Mouse (Mus musculus): ENCODE data around the gene Arnt2.

The Arnt2 gene

DNA sequence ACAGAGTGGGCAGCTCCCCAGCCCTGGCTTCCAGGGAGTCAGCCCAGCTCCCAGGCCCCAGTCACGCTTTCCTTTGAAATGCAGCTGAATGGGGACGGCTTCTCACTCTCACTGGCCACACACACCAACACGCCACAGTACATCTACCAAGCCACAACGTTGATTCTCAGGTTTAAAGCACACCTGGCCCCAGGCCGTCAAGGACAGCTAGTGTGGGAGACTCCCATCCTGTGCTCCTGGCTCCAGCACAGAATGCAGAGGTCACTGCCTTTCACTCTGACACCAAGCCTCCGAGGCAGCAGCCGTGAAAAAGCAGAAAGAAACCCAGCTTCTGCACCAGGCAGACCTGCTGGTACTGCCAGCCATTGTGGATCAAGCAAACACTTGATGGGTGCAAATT, 160.6 kb downstream of the Arnt2 start:
- no peak for DNase-seq (ENCODE audit: low read depth, low spot score)

DNA sequence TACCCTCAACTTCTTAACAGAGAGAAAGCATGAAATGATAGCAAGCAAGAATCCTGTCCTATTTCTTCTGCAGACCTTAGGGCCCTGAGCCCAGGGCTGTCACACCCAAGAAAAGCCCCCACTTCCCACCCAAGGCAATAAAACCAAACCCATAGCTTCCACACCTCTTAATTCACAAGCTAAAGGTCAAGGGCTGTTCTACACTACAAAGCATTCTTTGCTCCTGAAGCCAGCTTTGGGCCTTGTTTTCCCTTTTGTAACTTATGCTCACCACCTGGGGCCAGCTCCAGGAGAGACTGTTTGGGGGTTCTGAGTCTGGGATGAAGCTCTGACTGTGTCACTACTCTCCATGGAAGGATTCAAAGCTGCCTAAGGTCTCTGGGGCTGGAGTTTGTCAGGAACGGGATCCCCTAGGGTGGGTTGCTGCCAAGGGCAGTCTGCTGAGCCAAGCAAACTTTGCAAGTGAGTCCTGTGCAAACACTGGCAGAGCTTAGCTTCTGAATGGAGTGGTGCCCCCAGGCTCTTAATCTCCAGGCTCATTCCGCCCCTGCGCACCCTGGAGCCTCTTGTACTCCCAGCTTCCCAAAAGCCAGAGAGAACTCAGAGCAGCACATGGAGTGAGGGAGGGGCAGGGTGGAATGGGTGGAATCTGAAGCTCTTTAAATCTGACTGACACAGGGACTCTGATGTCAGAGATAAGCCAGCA, 161.9 kb downstream of the Arnt2 start:
- no peak for DNase-seq (ENCODE audit: low read depth, low spot score)

DNA sequence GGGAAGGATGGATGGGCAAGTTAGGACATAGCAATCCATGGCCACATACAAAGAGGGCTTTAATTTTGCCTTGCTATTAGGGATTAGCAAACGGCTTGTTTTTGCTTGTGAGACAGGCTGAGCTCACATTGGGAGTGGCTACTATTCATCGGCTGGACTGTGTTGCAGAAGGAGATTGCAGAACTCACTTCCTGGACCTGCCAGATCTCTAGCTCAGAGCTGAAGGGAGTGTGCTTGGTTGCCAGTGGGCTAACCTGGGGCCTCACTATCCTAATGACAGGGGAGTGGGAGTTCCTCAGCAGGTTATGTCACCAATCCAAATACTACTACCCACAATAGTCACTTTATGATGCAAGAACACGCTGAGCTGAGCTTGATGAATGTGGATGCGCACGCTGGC, 163.1 kb downstream of the Arnt2 start:
- no peak for DNase-seq (ENCODE audit: low read depth, low spot score)

DNA sequence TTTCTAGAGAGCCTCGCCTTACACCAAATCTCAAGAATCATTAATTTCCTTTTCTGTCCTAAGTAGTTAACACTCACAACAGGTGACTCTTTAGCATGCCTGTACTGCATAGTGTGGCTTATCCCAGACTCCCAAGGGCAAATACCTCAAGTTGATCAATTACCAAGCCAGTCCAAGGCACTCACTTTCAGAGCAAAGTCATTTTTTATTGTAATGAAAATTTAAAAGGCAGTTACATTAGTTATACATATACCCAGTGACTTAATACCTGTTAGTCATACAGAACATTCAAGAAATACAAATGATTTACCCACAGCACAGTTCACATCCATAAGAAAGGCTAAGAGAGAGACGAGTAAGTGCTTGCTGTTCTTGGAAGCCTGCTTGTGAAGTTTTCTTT, 163.9 kb downstream of the Arnt2 start:
- DNase-seq (ENCODE audit: low read depth, low spot score), result no peak

DNA sequence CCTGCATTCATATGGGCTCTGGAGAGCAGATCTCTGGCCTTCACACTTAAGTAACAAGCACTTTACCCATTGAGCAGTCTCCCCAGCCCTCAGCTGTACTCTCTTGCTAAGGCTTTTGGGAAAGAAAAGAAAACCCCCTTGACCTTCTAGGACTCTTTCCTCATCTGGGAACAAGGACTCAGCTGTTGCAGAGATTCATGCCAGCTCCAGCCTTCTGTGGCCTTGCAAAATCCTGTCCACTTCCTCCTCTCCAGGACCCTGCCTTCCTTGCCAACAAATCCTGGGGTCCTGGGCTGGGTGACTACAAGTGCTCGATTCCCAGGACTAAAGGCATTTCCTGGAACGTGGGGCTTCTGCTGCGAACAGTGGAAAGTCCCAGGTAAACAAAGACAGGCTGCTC, 169.6 kb downstream of the Arnt2 start:
- no peak for DNase-seq (ENCODE audit: low read depth, low spot score)

DNA sequence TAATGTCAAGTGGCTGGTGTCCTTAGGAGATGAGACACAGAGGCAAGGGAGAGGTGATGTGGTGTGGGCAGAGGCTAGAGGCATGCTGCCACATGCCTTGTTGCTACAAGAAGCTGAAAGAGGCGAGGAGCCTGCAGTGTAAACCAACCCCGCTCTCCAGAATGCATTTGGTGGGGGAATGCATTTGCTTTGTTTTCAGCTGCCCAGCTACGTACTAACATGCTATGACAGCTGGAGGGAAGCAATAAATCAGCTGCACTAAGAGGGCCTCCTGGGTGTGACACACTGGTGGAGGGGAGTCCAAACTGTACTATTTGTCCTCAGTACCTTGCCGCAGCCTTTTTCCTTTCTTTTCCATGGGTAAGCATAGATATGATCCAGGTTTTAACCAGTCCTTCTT, 172.3 kb downstream of the Arnt2 start:
- DNase-seq (ENCODE audit: low read depth, low spot score), result no peak

DNA sequence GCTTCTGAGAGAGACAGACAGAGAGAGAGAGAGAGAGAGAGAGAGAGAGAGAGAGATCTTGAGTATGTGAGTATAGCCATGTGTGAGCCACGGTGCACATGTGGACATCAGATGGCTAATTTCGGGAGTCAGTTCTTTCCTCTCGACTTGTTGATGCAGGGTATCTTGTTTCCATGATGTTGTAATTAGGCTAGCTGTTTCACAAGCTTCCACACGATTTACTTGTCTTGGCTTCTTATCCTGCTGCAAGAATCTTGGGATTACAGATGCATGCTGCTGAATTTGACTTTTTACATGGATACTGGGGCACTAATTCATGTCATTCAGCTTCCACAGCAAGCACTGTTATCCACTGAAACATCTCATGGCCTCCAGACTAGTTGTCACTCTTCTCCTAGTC, 178.6 kb downstream of the Arnt2 start:
- DNase-seq (ENCODE audit: low read depth, low spot score), result no peak

DNA sequence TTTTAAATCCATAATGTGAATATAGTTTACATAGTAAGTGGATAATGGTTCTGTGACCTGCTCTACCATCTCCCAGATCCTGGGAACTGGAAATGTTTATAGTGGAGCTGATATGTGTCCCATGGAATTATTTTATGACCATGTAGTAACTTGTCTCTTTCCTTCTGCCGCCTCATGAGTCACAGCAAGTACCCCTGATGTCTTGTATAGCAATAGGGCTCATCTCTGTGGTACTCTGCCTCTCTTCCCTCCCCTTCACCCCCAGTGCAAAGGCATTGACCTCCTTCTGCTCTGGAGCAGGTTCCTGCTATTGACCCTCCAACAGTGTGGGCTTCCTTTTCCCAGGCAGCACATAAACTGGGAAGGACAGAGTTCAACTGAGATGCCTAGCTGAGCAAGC, 182.3 kb downstream of the Arnt2 start:
- no peak for DNase-seq (ENCODE audit: low read depth, low spot score)

DNA sequence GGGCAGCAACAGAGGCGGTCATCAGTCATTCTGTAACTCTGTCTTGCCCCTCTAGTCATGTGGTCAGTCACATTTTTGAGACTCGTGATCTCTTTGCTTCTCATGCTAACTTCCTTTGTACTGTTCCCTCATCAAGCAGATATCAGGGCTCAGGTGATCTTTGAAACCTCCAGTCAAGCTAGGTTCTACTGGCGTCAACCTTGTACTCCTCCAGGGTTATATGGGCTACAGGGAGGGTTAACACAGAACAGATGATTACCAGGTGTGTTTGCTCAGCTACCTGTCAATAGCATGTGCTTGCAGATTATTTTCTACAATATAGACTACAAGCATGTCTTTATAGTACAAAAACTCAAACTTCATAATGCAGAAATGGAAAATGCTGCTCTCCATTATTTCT, 183.1 kb downstream of the Arnt2 start:
- no peak for DNase-seq (ENCODE audit: low read depth, low spot score)

DNA sequence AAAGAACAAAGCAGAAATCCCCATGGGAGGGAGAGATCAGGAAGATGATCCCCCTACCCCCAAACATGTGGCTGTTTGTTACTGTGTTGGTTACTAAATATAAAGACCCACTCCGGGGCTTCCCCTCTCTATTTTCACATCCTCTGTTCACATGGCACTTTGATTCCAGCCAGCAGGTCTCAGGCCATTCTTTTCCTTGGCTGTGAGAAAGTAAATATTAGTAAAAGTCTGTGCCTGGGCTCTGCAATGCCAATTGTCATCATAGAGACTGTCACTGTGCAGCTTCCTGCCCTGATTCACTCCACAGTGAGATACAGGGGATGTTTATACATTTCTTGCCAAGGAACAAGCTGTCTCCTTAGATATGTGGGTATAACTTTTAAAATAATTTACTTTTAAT, 197.9 kb downstream of the Arnt2 start:
- no peak for DNase-seq (ENCODE audit: low read depth, low spot score)

DNA sequence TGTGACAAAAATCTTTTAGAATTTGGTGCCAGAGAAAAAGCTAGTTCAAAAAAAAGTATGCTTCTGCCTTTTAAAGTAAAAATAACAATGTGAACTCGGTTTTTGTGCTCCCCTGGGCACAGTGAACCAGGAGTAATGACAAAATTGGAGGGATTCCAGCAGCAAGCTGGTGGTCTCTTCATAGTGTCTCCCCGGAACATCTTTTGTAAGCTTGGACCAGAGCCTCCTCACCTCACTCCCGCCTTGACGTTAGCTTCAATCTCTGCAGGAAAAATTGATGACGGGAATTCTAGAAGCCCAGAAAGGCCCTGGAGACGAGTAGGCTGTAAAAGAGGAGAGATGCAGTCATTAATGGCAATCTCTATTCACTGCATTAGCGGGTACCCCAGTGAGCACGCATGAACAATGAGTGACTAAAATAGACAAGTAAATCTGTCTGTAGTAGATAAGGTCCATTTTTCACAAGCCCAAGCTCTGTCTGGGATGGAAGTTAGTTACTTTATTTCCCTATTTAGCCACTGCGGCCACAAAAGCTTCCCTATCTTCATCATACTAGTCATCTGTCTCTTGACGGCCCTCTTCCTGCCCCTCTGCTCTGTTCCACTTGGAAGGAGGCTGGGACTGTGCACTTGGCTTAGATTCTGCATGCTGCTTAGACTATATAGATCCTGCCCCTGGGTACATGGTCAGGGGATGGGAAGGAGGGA, 199.2 kb downstream of the Arnt2 start:
- DNase-seq (ENCODE audit: low read depth, low spot score), result no peak

DNA sequence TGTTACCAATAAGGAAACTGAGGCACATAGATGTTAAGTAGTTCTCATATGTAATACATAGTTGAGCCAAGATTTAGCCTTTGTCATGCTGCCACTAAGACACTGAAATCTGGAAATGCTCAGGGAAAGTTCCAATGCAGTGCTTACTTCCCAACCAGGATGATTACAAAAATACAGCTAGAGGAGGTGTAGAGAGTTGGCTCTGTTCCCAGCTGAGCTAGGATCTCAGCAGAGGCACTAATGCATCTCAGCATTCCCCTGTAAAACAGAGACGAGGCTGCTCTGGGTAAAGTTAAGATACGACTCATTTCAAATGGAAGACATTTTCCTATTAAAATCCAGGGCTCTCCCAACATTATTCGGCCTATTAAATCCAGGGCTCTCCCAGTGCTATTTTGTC, 206.0 kb downstream of the Arnt2 start:
- no peak for DNase-seq (ENCODE audit: low read depth, low spot score)

DNA sequence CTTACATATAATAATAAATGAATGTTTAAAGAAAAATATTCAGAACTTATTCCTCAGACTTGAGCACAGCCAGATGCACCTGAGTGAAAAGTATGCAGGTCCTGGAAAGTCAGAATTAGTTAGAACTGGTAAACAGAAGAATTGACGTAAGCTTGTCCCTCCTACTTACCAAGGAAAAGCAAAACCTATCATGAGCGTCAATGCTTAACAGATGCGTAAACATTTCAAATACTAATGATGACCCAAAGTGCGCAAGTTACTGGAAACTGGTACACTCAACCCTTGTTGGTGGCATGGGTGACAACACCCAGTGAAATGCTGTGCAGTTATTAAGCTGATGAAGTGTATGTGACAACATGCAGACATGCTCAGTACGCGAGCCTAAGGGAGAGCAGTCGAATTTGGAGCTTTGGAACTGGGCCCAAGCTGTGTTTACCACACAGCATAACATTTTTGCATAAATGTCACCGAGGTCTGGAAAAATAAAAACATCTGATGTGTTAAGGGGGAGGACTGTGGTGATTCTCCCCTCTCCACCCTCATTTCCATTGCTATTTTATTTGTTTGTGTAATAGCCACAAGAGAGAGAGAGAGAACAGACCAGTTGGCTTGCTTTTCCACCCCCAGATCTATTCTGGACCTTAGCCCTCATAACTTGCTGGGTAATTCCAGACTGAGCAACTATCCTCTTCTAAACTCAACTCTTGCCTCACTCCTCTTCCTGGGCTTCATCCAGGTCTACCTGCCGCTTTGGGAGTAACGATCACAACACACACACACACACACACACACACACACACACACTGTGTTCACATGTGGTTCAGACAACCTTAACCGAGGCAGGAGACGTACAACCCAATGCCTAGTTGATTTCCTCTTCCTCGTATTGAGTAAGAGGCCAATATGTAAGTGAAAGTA, 208.6 kb downstream of the Arnt2 start:
- DNase-seq (ENCODE audit: low read depth, low spot score), result no peak

DNA sequence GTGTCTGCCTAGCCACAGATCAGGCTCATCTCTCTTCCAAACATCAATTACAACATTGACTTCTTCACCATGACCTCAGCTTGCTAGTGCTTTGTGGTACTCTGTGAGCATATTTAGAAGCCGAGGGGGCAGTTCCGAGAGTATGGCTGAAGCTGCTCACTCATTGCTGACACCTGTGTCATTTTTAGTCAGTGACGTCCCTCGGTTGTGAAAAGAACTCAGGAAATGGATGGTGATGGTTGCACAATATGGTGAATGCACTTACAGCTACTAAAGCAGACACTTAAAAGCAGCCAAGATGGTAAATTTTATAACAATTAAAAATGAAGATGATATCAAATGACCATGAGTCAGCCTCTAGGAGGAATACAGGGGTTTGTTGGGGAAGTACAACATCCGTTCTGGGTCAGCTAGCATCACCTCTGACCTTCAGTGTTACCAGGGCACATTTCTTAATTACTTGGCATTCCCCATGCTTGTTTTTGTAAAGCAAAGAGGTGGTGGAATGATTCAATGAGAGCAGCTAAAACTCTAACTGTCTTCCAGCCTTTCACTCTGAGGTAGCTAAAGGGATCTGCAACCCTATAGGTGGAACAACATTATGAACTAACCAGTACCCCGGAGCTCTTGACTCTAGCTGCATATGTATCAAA, 212.6 kb downstream of the Arnt2 start:
- no peak for DNase-seq (ENCODE audit: low read depth, low spot score)

Measured in brain, embryonic 18.5 days (tissue).